Mouse (Mus musculus) bone marrow, adult 2 months (tissue): Measurements from ENCODE around the gene Mgat5b.

ENCODE experiments used
- CTCF ChIP-seq: fragments of 200-500 bp; IDR thresholded peaks from 2 replicates; pipeline ENCODE4 v1.5.1; 2011; ENCODE audit warnings: low read length, control low read depth; ENCODE audit not compliant: control insufficient read depth, insufficient read depth
- POLR2A ChIP-seq: fragments of 200-500 bp; IDR thresholded peaks from 2 replicates; pipeline ENCODE4 v1.6.1; 2011; ENCODE audit warnings: low read depth, mild to moderate bottlenecking, control low read depth, low read length, borderline replicate concordance; ENCODE audit not compliant: control insufficient read depth

- TF ChIP-seq POLR2A: no peak
- no peak for TF ChIP-seq CTCF
These were observed 40.2 kb upstream of the Mgat5b start for GRCm38 (mm10) chr11:116878454-116878853.
